Mouse (Mus musculus): ENCODE data around the gene Colgalt1. TPM values are rescaled to one million over a fixed set of nuclear protein-coding genes. Genes with fewer than 3 reads are reported as not detected.
A peak's percentile ranks its signal among the peaks of the same experiment; 100 is the strongest.

The Colgalt1 gene
- polyA plus RNA-seq, 1 experiment from 2014 or later, result 60.4 TPM

GRCm38 (mm10) chr8:71672168-71672735, 61.5 kb downstream of the Colgalt1 start:
- H3K9ac ChIP-seq (replicated peaks; ENCODE audit: low read length), result no peak overlapping the region
- no peaks in the 10 kb centered on the region for H3K9me3 ChIP-seq (ENCODE audit: control insufficient read depth, low read length)
- no peak for ATAC-seq (ENCODE audit: low FRiP score, low TSS enrichment)
- peaks cover 32% of the 10 kb centered on the region for H3K4me1 ChIP-seq (ENCODE audit: control insufficient read depth, insufficient read depth, low read length)
- peak overlapping the region; percentile 86; the same call in 1 of the 2 replicates for H3K4me3 ChIP-seq (replicated peaks; ENCODE audit: low read depth, low read length)
- H3K4me2 ChIP-seq (ENCODE audit: low read length), result peak overlapping the region; percentile 86
- H3K27me3 ChIP-seq (ENCODE audit: control insufficient read depth, insufficient read depth, low read length), result peaks cover 14% of the 10 kb centered on the region; the same call in 1 of the 2 replicates
- WGBS, result 71% methylated on average over 6 of the region's 6 CpGs
- peak overlapping the region; percentile 93 for H3K27ac ChIP-seq (replicated peaks; ENCODE audit: low read depth, low read length)
- H3K36me3 ChIP-seq (ENCODE audit: control insufficient read depth, insufficient read depth, low read length), result no peaks in the 10 kb centered on the region
- DNase-seq, result no peak

GRCm38 (mm10) chr8:71674071-71674470, 63.3 kb downstream of the Colgalt1 start:
- ATAC-seq (ENCODE audit: low FRiP score, low TSS enrichment) (no peak), DNase-seq (no peak)
- 64% methylated on average over 2 of the region's 2 CpGs for WGBS

More at GRCm38 (mm10) chr8:71674071-71674470, 63.3 kb downstream of the Colgalt1 start:
- H3K9ac ChIP-seq (replicated peaks; ENCODE audit: low read length), result no peak overlapping the region
- H3K4me1 ChIP-seq (ENCODE audit: control insufficient read depth, insufficient read depth, low read length), result peaks cover 16% of the 10 kb centered on the region; the same call in 1 of the 2 replicates
- H3K27me3 ChIP-seq (ENCODE audit: control insufficient read depth, insufficient read depth, low read length), result peaks cover 32% of the 10 kb centered on the region
- no peak overlapping the region for H3K4me2 ChIP-seq (ENCODE audit: low read length)
- no peak overlapping the region for H3K27ac ChIP-seq (replicated peaks; ENCODE audit: low read depth, low read length)
- no peak overlapping the region for H3K4me3 ChIP-seq (replicated peaks; ENCODE audit: low read depth, low read length)
- no peaks in the 10 kb centered on the region for H3K36me3 ChIP-seq (ENCODE audit: control insufficient read depth, insufficient read depth, low read length)
- no peaks in the 10 kb centered on the region for H3K9me3 ChIP-seq (ENCODE audit: control insufficient read depth, low read length)

Small RNA genes lying within 50 kb of the gene (microRNA-seq; reads per million reads assigned to microRNA genes)
- 2.5 reads per million, percentile 17 among the genes with 10 or more reads in this experiment for gene Mir6769b

Other genes starting within 250 kb of the Colgalt1 start
- 121 TPM in 2 replicates for gene Use1, start 244.2 kb upstream of the Colgalt1 start, polyA plus RNA-seq (2014; fragmentation: Nextera tagmentation; extraction: Ambion mirVana)
- 4.2 and 4.3 TPM in 2 replicates for gene Ocel1, start 239.7 kb upstream of the Colgalt1 start, polyA plus RNA-seq (2014; fragmentation: Nextera tagmentation; extraction: Ambion mirVana)
- 24.9 and 29.4 TPM in 2 replicates for gene Nr2f6, start 229.0 kb upstream of the Colgalt1 start, polyA plus RNA-seq (2014; fragmentation: Nextera tagmentation; extraction: Ambion mirVana)
- 3.5 and 5.7 TPM in 2 replicates for gene Ushbp1, start 215.2 kb upstream of the Colgalt1 start, polyA plus RNA-seq (2014; fragmentation: Nextera tagmentation; extraction: Ambion mirVana)
- gene Babam1, start 214.1 kb upstream of the Colgalt1 start, polyA plus RNA-seq (2014; fragmentation: Nextera tagmentation; extraction: Ambion mirVana), result 78.3 and 88.4 TPM in 2 replicates
- 3.0 and 5.3 TPM in 2 replicates for gene Ankle1, start 205.0 kb upstream of the Colgalt1 start, polyA plus RNA-seq (2014; fragmentation: Nextera tagmentation; extraction: Ambion mirVana)
- 119 and 133 TPM in 2 replicates for gene Abhd8, start 147.3 kb upstream of the Colgalt1 start, polyA plus RNA-seq (2014; fragmentation: Nextera tagmentation; extraction: Ambion mirVana)
- 199 and 222 TPM in 2 replicates for gene Mrpl34, start 146.0 kb upstream of the Colgalt1 start, polyA plus RNA-seq (2014; fragmentation: Nextera tagmentation; extraction: Ambion mirVana)
- 213 and 233 TPM in 2 replicates for gene Dda1, start 141.8 kb upstream of the Colgalt1 start, polyA plus RNA-seq (2014; fragmentation: Nextera tagmentation; extraction: Ambion mirVana)
- 7.7 and 9.4 TPM in 2 replicates for gene Ano8, start 125.0 kb upstream of the Colgalt1 start, polyA plus RNA-seq (2014; fragmentation: Nextera tagmentation; extraction: Ambion mirVana)
- 4.9 and 5.2 TPM in 2 replicates for gene Gtpbp3, start 122.9 kb upstream of the Colgalt1 start, polyA plus RNA-seq (2014; fragmentation: Nextera tagmentation; extraction: Ambion mirVana)
- gene Plvap, start 99.2 kb upstream of the Colgalt1 start, polyA plus RNA-seq (2014; fragmentation: Nextera tagmentation; extraction: Ambion mirVana), result 3.6 and 4.1 TPM in 2 replicates
- gene Ccdc194, start 85.3 kb upstream of the Colgalt1 start, polyA plus RNA-seq (2014; fragmentation: Nextera tagmentation; extraction: Ambion mirVana), result not detected in 2 replicates
- gene Bst2, start 73.5 kb upstream of the Colgalt1 start, polyA plus RNA-seq (2014; fragmentation: Nextera tagmentation; extraction: Ambion mirVana), result 0.86 and 7.9 TPM in 2 replicates
- gene Mvb12a, start 68.1 kb upstream of the Colgalt1 start, polyA plus RNA-seq (2014; fragmentation: Nextera tagmentation; extraction: Ambion mirVana), result 54.6 and 61.5 TPM in 2 replicates
- gene Tmem221, start 52.1 kb upstream of the Colgalt1 start, polyA plus RNA-seq (2014; fragmentation: Nextera tagmentation; extraction: Ambion mirVana), result not detected in 2 replicates
- gene Nxnl1, start 44.4 kb upstream of the Colgalt1 start, polyA plus RNA-seq (2014; fragmentation: Nextera tagmentation; extraction: Ambion mirVana), result not detected in 2 replicates
- gene Slc27a1, start 42.1 kb upstream of the Colgalt1 start, polyA plus RNA-seq (2014; fragmentation: Nextera tagmentation; extraction: Ambion mirVana), result 33.5 and 41.6 TPM in 2 replicates
- gene Pgls, start 18.8 kb upstream of the Colgalt1 start, polyA plus RNA-seq (2014; fragmentation: Nextera tagmentation; extraction: Ambion mirVana), result 241 and 269 TPM in 2 replicates
- 6.3 and 8.5 TPM in 2 replicates for gene Fam129c, start 13.3 kb upstream of the Colgalt1 start, polyA plus RNA-seq (2014; fragmentation: Nextera tagmentation; extraction: Ambion mirVana)
- gene Unc13a, start 60.8 kb downstream of the Colgalt1 start, polyA plus RNA-seq (2014; fragmentation: Nextera tagmentation; extraction: Ambion mirVana), result 17.4 and 18.9 TPM in 2 replicates
- 2.5 and 3.6 TPM in 2 replicates for gene Jak3, start 65.3 kb downstream of the Colgalt1 start, polyA plus RNA-seq (2014; fragmentation: Nextera tagmentation; extraction: Ambion mirVana)
- gene Insl3, start 78.2 kb downstream of the Colgalt1 start, polyA plus RNA-seq (2014; fragmentation: Nextera tagmentation; extraction: Ambion mirVana), result 0.89 TPM in 1 of 2 replicates, not detected in the other
- 0.11 and 0.20 TPM in 2 replicates for gene B3gnt3, start 90.8 kb downstream of the Colgalt1 start, polyA plus RNA-seq (2014; fragmentation: Nextera tagmentation; extraction: Ambion mirVana)
- 66.5 and 74.6 TPM in 2 replicates for gene Fcho1, start 114.7 kb downstream of the Colgalt1 start, polyA plus RNA-seq (2014; fragmentation: Nextera tagmentation; extraction: Ambion mirVana)

All from midbrain, embryonic 14.5 days (tissue).